Mouse (Mus musculus) regulatory T cell (primary cell): ENCODE data around the gene Esm1.

Experiments used
- in situ Hi-C: fragments of 300-600 bp; cut with MboI, MseI; formaldehyde crosslinking; loops from one replicate; pipeline ENCODE4 v1.15.1; 2025; ENCODE audit warnings: high pct_unique_total_duplicates

Gene Esm1

DNA sequence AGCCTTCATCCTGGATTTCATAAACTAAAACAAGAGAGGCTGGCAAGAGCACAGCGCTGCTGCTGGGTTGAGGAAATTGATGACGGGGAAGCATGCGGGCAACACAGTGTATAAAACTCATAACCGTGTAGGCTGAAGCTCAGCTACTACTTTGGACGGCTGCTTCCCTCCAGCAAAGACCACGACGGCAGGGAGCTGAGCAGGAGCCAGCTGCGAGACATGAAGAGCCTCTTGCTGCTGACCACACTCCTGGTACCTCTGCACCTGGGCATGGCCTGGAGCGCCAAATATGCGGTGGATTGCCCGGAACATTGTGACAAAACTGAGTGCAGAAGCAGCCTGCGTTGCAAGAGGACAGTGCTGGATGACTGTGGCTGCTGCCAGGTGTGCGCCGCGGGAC, at the start of gene Esm1:
Gene Esm1 (plus strand): TSS at position 36 of the 400 bp plus-strand sequence.
- in situ Hi-C loops, result no loop called here

DNA sequence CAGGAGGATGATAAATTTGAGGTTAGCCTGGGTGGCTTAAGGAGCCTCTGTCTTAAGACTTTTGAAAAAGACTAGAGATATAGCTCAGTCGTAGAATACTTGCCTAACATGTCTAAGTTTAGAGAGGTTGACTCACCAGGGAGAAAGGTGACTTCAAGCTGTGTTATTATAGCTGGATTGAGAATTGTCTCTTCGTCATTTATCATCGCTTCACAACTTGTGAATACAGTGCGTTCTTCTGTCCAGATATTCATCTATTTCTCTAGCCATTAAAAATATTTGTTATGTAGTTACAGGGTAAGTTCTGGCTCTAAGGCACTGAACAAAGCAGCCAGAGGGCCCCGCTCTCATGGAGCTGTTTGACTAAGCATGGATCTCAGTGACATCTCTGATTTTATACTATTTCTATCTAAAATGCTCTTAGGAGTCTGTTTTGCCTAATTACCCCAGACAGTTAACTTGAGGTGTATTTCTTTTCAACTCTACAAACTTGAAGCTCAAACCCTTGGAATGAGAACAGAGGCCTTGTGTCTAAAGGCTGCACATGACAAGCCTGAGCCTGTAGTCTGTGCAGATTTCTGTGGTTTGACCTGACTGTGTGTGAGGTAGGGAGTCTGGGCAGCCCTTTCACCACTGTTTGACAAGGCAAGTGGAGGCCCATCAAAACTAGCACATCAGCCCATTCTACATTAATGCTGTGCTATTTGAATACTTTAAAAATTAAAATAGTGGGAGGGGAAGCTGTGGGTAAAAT, 45.0 kb upstream of the Esm1 start:
- in situ Hi-C loops, result no loop called here

DNA sequence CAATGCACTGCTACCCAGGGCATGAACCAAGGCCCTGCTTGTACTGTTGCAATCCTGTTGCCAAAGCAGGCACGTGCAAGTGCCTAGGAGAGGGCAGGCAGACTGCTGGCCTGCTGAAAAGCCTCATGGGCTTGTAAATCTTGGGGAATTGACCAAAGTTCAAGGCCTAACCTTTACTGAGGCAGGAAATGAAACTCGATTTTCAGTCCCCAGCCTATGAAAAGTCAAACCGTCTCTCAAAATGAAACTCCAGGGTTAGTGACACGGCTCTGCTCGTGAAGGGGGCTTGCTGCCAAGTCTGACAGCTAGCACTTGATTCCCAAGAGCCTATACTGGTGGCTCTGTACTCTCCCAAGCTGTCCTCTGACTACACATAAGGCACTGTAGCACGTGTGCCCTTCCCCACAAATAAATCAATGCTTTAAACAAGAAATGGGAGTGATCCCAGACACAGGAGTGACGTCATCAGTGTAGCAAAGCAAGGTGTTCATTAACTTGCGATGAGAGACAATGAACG, 41.4 kb upstream of the Esm1 start:
- in situ Hi-C loops, result no loop called here

DNA sequence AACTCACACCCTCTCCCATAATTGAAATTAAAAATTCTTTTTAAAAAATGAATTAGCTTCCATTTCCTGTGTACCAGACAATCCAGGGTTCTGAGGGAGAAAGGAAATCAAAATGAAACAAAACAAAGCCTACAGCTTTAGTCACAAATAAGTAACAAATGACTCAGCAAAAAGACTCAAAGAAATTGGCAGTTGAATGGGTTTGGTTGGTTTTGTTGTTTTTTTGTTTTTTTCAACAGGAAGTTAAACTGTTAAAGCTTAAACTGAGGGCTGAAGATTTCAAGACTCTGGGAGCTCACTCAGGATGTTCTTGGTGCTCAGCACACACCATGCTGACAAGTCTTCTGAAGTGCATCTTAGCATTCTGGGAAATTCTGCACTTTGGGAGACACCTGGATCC, 39.2 kb upstream of the Esm1 start:
- in situ Hi-C loops, result no loop called here

DNA sequence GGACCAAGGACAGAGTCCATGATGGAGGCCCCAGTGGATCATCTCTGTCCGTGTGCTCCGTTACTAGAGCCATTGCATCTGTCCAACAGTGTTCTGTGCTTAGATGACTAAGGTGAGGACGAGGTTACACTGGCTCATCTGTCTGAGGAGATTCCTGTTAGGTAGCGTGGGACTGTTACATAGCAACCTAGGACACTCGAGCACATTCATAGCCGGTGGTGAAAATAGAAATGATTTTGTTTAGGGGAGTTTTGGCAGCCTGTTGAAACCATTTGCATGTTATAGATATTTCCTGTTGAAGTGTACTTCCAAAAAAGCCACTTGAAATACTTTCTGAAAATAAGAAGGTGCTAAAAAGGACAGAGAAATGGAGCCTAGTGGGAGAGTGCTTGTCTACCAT, 35.3 kb upstream of the Esm1 start:
- in situ Hi-C loops, result no loop called here

DNA sequence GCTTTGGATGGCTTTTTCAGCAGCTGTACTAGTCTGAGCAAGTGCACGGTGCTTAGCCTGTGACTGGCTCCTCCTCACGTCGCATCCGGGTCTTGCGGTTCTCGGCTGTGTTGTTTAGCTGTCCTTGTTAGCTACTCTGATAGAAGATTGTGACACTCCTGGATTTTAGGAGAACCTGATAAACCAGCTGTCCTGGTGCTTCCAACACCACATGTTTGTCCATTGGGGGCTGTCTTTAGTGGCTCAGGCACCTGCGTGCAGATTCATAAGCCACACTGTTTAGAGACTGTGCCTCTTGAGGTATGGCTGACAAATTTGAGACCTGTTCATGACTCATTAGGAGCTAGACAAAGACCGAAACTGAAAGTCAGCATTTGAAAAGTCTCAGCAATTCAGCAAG, 26.1 kb upstream of the Esm1 start:
- in situ Hi-C loops, result no loop called here

DNA sequence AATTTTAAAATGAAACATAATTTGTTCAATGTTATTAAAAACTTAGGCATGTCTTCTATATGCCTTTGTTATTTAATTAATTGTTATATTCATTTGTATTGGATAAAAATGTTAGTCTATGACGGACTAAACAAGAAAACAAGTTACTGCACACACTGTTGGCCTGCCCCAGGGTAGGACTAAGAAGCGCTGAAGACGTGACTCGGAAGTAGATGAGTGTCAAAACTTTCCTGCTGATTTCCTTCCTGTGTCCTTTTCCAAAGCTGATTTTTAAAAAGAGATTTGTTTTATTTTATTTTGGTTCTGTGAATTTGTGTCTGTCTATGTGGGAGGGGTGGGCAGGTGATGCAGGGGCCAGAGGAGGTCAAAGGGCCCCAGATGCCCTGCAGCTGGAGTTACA, 25.7 kb upstream of the Esm1 start:
- in situ Hi-C loops, result no loop called here

DNA sequence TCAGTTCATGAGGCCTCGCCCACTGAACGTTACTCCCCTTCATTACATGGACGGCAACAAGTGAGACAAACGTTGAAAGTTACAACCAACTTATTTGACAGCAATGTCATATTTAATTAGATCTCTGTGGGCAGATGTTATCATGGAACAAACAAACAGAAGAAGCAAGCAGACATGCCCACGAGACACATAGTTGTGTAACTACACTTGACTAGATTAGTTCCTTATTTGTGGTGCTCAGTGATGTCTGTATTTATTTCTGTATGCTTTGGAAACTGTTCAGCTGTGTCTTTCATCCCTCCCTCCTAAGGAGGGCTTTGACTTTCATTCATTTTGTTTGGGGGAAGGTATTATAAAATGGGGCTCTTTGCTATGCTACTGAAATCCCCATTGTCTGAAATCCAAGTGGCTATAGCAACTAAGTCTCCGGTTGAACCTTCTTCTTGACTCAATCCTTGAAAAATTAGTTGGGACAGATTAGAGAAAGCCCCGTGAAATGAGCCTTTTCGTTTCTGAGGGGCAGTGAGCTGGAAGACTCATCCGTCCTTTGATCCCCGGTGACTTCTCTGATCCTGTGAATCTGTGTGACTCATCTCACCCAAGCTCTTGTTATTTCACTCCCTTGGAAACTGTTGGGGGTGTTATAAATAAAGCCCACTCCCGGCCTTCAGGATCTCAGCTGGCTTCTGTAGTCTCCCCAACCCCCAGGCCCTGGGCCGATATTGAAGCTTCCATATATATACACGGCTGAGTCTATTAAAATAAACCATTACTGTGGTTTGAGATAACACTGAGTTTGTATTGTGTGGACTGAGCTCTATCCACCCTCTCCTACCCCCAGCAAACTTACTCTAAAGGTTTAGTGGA, 12.4 kb upstream of the Esm1 start:
- in situ Hi-C loops, result no loop called here

DNA sequence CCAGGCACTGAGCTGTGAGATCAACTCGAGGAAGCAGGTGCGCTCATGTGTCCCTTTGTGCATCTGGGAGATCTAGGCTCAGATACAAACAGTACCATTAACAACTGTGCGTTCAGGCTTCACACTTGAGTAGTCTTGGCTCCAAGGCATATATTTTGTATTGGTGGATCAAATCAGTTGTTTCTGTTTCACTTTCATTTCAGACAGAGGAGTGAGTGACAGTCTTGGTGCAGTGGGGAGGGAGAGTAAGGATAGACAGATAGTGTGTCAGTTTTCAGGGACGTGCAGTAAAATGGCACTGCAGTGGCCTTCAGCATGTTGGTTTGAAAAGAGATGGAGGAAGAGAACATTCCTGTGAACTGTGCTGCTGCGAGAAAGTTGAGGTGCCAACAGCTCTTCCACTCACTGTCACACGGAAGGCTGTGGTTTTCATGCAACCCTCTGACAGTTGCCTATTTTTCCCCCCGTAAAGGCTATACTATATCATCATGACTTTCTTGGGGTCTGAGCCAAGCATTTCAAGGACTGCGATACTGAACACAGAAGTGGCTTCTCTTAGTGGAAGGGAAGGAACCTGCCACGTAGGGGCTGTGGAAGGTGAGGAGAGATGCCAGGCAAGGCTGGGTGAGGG, 11.5 kb upstream of the Esm1 start:
- in situ Hi-C loops, result no loop called here

DNA sequence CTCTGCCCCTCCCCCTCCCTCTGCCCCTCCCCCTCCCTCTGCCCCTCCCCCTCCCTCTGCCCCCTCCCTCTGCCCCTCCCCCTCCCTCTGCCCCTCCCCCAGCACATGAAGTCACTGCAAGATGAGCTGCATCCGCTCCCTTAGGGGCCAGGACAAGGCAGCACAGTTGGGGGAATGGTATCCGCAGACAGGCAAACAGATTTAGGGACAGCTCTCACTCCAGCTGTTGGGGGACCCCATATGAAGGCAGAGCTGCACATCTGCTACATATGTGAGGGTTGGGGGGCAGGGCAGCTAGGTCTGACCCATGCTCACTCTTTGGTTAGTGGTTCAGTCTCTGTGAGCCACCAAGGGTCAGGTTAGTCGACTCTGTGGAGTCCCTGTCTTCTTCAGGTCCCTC, 10.1 kb upstream of the Esm1 start:
- in situ Hi-C loops, result no loop called here

DNA sequence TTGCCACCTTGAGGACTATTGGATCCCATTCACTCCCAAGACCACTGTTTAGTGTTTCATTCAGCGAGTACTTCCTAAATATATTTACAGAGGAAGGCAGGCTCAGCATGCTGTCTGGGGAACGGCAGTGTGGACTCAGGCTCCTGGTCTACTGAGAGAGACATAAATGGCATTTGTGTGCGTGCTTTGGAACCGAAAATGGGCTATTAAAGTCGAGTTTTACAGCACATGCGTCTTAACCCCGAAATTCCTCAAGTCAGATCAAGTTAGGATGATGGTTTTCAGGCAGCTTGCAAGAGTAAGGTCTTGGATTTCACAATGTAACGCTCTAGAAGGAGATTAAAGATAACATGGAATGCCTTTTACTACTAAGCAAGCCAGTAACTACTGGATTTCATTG, 8.7 kb upstream of the Esm1 start:
- in situ Hi-C loops, result no loop called here

DNA sequence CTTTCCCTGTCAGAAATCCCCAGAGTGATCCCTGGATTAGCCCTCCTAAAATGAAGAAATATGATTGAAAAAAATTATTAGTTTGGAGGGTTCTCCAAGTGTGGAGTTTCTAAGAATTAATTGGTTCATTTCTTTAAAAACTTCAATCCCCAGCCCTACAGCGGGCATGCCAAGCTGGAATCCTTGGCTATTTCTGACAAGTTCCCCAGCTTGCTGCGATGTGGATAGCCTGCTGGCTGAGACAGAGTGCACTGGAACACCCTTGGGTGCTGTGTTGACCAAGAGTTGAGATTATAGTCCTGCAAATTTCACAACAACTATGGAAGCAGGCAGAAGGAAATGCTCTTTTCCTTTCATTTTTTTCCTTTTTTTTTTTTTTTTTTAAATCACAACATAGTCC, 7.8 kb upstream of the Esm1 start:
- in situ Hi-C loops, result no loop called here

DNA sequence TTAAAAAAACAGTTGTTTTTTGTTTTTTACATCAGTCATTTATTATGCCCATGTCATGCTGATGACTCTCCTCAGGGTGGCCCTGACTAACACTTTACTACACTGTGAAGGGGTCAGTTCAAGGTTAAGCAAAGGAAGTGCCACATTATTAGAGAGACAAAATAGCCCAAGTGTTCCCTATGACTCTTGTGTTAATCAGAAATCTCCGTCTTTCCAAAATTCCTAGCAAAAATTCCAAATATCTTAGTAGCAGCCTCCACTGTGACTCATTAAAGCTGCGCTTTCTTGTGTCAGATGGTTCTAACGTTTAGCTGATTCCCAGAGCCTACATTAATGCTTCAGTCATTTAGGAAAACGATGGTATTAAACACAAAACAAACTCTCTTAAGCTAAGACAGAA, 7.3 kb upstream of the Esm1 start:
- in situ Hi-C loops, result no loop called here

DNA sequence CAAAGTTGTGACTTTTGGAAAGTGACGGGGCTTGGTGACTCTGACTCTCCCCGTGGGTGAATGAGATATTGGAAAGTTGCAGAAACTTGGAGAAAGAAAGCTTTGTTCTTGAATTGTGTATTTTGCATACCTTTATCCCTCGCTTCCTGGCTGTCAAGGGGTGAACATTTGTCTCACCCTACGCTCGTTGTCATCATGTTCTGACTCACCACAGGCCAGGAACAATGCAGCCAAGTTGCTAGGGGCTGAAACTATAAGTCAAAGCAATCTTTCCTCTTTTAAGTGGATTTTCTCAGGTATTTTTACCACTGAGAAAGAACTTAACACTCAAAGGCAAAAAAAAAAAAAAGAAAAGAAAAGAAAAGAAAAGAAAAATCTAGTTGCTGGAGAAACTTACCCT, 6.3 kb upstream of the Esm1 start:
- in situ Hi-C loops, result no loop called here

DNA sequence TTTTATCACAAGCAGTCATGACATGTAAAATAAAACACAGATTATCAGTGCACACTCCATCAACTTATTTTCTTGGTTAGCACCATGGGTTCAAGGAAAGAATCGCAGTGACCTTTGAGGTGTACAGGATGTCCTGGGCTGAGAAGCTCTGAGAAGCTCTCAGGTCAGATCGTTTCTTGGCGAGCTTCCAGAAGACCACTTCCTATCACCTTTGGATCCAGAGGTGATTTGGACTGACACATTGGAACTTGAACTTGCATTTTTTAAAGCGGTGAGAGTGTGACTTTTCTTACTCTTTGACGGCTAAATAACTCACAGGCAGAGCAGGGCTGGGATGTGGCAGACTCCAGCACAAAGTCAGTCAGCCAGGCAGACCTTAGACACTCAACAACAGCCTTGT, 4.1 kb upstream of the Esm1 start:
- in situ Hi-C loops, result no loop called here

DNA sequence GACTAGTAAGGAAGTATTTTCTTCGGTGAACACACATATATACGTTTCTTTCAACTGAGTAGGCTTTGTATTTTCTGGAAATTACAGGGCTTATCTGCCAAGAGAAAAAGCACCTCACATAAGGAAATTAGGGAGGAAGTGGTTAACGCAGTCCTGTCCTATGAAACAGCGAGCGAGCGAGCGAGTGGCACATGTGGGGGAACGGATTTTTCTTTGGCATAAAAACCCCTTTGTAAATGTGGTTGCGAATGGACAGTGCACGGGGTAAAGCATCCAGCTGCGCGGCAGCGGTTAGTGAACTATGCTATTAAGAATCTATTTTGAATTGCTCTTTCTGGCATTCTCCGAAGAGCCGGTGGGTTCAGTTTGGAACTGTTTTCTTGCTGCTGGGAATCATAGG, 1.9 kb downstream of the Esm1 start:
- in situ Hi-C loops, result no loop called here

DNA sequence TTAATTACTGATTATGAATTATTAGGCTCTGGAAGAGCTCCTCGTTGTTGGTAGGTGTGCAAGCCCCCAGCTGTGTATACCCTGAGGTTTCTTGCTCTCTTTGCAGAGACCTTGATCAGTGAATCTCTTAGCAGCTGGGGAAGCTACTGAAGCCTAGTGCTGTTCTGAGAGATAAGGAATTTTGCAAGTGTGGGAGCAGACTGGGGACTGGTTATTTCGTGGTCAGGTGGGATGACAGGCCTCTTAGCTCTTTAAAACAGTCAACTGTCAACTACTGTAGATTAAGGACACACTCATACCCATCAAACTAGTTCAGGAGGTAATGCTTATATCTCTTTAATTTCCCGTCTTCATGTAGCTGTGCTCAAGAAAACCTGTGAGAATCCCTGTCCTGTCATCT, 2.9 kb downstream of the Esm1 start:
- in situ Hi-C loops, result no loop called here

DNA sequence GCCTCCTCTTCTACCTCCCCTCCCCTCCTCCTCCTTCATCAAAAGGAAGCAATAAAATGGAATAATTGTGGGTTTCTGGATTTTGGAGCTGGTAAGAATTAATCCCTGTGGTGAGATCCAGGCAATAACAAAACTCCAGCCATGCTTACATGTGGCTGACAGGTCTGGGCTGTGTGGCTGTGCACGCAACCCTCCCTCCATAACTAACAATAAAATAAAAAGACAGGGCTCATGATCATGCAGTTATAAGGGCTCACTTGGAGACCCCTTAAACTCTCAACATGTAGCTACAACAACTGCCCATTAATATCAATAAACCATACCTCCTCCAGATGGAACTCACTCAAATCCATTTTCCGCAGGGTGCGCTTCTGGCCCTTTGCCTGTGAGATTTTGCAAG, 4.4 kb downstream of the Esm1 start:
- in situ Hi-C loops, result no loop called here

DNA sequence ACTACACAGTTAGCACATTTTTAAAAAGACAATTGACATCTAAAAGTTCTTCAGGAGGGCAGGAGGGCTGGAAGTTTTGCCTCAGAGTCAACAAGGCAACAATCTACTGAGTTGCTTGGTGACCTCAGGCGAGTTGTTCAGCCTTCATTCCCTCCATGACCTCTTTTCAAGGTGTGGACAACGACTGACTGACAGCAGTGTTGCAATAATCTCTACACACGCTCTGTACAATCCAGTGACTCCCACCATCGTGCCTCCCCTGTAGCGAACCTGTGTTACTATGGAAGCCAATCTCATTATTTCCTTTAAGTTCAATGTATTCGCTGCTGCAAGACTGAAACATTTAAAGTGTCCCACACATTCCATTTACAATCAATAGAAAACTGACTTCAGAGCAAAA, 12.4 kb downstream of the Esm1 start:
- in situ Hi-C loops, result no loop called here

DNA sequence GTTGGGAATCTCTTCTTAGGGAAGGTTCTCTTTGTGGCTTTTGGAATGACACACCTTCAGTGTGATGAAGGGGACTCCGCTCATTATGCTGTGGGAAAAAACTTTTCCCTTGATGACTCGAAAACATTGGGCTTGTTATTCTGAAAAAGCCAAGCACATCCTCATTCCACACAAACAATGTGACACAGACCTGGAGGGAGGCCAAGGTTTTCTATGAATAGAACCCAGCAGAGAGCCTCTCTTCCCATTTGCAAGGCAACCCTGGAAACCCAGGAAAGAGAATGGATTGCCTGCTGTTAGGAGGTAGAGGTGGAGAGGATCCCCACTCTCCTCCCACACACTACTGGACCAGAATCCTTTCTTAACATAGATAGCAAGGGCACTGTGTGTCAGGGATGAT, 14.6 kb downstream of the Esm1 start:
- in situ Hi-C loops, result no loop called here

DNA sequence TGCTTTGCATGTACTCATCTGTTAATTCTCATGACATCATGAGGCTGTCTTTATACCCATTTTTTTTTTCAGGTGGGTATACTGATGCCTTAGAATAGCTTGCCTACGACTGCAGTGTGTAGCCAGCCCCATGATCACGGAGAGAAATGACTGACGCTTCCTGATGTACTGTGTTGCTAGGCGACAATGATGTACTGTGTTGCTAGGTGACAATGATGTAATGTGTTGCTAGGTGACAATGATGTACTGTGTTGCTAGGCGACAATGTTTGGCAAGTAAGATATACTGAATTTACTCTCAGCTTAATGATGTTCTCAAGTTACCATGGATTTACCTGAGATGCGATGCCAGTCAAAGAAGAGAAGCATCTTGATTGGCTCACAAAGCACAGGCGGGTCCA, 16.4 kb downstream of the Esm1 start, which contains the start of gene Gzmk:
Gene Gzmk (minus strand): TSS at position 98 of the 400 bp plus-strand sequence.
- in situ Hi-C loops, result no loop called here

DNA sequence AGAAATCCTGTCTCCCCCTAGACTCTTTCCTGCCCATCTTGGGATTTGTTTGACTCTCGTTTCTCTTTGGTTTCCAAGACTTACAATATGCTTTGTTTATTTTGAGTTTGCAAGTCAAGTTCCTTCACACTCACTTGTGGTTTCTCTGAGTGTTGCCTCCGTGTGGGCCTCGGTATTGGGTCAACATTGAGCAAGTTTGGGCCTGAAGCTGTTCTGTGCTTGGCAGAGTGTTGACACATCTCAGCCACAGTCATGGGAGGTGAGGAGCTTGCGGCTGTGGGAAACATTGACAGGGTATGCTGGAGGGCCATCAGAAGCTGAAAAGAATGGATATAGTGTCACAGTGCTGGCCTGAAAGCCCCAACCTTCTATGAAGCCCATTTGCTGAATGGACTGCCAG, 17.6 kb downstream of the Esm1 start:
- in situ Hi-C loops, result no loop called here
